Mouse (Mus musculus) thymus, postnatal 25 days (tissue): Measurements from ENCODE around the gene Olfr57.
"Not testable (repeated sequence)": the region's sequence is repeated elsewhere in the genome, so short reads cannot be mapped to it uniquely, and the experiment has no call there.

Experiments used
- DNase-seq: peaks from one replicate; pipeline ENCODE4 v3.0.0; 2022

Gene Olfr57

DNA sequence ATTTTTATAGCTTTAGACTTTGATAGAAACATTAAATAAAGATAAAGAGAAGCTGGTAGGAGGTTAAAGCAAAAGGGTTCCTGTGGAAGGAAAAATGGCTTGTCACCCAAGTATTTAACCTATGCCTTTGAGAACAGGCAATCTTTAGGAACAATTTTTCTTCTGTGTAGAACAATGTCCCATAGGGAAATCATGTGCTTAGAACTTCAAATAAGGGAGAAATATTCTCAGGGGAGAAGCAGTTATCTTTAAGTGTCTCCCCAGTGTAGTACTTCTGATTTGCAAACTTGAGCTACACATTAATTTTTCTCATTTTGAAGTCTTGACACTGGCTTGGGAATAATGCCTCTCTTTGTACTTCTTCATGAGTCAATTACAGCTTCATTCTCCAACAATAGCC is at the start of gene Olfr57:
Olfr57 (plus strand) TSS at position 301 of the 400 bp plus-strand sequence.
- DNase-seq: no peak

DNA sequence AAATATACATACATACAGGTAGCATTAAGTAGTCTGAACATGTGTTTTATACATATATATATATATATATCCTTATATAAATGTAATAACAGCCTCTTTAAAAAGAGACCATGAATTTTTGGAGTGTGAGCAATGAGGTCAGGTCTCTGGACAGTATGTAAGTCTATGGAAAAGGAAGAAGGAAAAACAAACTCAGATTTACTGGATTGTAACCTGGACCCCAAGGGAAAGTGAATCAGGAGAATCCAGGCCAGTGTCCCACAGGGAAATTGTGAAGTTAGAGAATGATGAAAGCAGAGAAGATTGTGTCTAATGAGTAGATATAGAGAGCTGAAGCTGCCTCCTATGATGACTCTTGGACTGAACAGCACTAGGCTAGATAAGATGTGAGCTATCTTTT is 47.8 kb upstream of the Olfr57 start, which contains the start of gene Olfr1352:
Olfr1352 (plus strand) TSS at position 301 of the 400 bp plus-strand sequence.
- no peak for DNase-seq

- DNase-seq: no peak
Observed at GRCm38 (mm10) chr10:79012172-79012571, 16.4 kb upstream of the Olfr57 start, which contains the start of gene Olfr1351. Gene Olfr1351, plus strand, starts transcription at chr10:79012472.

DNA sequence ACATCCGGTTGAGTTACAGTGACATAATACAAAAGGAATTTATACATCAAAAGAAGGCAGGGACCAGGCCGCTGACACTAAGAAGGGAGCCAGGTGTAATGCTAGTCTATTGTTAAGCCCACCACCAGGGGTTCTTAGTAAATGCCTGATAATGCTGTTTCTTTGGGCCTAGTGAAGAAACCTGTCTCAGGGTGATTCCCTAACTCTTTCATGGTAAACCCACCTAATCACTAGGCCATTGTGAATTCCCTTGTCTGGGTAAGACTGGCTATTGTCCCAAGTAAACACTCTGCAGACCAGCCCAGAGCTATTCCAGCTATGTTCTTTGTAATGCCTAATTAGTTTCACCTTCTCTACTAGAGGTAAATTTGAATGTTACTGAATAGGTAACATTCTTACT is 13.9 kb downstream of the Olfr57 start:
- DNase-seq: not testable (repeated sequence)

- DNase-seq: not testable (repeated sequence)
Observed at GRCm38 (mm10) chr10:79057370-79057769, 28.8 kb downstream of the Olfr57 start.
